Mouse (Mus musculus) testis, adult 2 months (tissue): ENCODE data around the gene S1pr5.

Experiments
- CTCF ChIP-seq: fragments of 200-500 bp; IDR thresholded peaks from 2 replicates; pipeline ENCODE4 v1.5.1; 2012; ENCODE audit warnings: low read depth, mild to moderate bottlenecking, inconsistent platforms, low read length, moderate library complexity; ENCODE audit not compliant: control insufficient read depth, insufficient read depth, insufficient replicate concordance
- POLR2A ChIP-seq: fragments of 200-500 bp; IDR thresholded peaks from 2 replicates; pipeline ENCODE4 v1.6.1; 2012; ENCODE audit warnings: low read depth, mild to moderate bottlenecking, inconsistent platforms, low read length, moderate library complexity; ENCODE audit not compliant: control insufficient read depth

DNA sequence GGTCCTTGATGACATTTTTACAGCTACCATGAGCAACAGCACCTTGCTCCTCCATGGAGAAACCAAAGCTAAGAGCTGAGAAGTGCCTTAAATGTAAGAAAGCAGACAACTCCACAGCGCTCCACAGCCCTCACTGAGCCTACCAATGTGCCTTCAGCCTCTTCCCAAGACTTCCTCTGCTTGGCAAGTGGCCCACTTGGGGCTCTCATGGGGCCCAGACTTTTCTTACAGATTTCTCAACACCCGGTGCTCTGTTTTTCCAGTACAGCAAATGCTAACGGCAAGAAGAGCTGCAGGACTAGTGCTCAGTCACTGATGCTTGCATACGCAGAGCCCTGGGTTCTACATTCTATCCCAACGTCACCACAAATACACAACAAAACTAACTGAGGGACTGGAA lies 29.5 kb upstream of the S1pr5 start:
- no peak for TF ChIP-seq POLR2A
- no peak for TF ChIP-seq CTCF
